Mouse (Mus musculus): Measurements from ENCODE around the gene Phf23.

The Phf23 gene

DNA sequence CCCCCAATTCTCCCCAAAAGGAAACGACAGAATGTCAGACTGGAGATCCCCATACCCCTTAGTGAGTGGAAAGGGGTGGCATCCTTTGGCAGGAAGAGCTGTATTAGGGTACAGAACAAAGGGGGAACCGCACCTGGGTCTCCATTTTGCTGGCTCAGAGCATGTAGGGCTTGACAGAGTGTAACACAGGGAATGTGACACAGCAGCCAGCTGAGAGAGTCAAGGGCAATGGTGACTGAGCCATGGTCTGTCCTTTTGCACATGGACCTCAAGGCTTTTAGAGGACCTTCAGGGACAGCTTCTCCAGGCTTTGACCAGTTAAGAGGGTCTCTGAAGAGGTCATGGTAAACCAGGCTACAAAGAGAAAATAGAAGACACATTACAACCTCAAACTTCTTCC, 20.7 kb upstream of the Phf23 start:
- no peak for DNase-seq

- DNase-seq, result no peak
These were observed 19.3 kb upstream of the Phf23 start for GRCm38 (mm10) chr11:69976271-69976670.

DNA sequence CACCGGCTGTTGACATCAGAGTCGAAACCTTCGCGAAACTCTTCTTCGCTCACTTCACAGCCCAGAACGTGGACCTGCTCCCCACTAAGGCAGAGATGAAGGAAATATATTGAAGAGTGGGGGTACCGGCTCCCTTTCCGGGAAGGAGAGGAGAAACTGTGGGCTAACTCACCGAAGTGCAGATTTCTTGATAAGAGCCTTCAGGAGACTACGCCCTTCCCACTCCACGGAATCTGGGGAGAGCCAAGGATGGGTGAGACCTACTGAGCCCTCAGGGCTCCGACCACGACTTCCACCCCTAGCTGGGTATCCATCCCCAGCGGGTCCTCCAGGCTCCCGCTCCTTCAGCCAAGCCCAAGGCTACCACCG, 15.8 kb upstream of the Phf23 start:
- no peak for DNase-seq

GRCm38 (mm10) chr11:69980196-69981140, 15.1 kb upstream of the Phf23 start:
- peak; percentile 98 for DNase-seq

DNA sequence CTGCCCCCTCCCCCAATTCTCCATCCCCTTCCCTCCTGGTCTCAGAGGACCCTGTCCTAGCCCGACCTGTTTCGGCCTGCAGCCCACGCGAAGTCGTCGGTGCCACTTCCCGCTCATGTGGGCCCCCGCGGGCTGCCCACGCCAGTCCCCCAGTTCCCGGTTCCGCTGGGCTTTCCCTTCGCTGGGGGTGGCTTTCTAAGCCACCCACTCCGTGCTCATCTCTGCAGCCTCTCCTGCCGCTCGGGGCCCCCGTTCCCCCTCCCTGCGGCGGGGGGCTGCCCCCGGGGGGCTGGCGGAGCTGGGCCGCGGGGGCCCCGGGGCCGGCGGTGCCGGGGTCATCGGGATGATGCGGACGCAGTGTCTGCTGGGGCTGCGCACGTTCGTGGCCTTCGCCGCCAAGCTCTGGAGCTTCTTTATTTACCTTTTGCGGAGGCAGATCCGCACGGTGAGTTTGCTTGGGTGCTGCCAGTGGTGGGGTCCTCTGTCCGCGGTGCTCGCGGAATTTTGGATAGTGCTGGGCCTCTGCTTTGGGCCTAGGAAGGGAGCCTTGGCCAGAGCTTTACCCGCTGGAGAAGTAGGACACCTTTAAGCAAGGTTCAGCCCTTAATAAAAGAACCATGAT, 14.3 kb upstream of the Phf23 start, which contains the start of gene Ctdnep1:
TSS of gene Ctdnep1 (plus strand) at position 16 of the 622 bp plus-strand sequence.
- peak; percentile 29 for DNase-seq

DNA sequence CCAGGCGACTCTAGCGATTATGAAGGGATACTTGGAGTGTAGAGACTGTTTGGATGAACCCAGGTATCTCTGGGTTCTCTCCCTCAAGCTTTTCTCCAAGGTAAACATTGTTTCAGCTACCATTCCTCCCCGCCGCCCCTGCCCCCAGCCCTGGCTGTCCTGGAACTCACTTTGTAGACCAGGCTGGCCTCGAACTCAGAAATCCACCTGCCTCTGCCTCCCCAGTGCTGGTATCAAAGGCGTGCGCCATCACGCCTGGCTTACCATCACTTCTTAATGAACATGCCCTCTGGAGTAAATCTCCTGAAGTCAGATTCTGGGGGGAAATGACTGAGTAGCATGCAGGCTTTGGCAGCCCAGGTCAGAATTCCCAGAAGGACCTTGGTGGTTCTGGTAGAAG, 13.4 kb upstream of the Phf23 start, which contains the start of gene Elp5:
TSS of gene Elp5 (minus strand) at position 293 of the 400 bp plus-strand sequence.
- no peak for DNase-seq

GRCm38 (mm10) chr11:69982877-69983276, 12.7 kb upstream of the Phf23 start:
- DNase-seq, result peak; percentile 23

GRCm38 (mm10) chr11:69983377-69983776, 12.2 kb upstream of the Phf23 start:
- DNase-seq, result no peak

- DNase-seq, result no peak
These were observed 11.1 kb upstream of the Phf23 start for GRCm38 (mm10) chr11:69984431-69984830.

- no peak for DNase-seq
These were observed 5.6 kb upstream of the Phf23 start for GRCm38 (mm10) chr11:69989949-69990348.

GRCm38 (mm10) chr11:69990850-69991691, 4.5 kb upstream of the Phf23 start, which contains the start of gene Gabarap:
Gene Gabarap, plus strand, starts transcription at chr11:69991143.
- DNase-seq, result peak; percentile 99

DNA sequence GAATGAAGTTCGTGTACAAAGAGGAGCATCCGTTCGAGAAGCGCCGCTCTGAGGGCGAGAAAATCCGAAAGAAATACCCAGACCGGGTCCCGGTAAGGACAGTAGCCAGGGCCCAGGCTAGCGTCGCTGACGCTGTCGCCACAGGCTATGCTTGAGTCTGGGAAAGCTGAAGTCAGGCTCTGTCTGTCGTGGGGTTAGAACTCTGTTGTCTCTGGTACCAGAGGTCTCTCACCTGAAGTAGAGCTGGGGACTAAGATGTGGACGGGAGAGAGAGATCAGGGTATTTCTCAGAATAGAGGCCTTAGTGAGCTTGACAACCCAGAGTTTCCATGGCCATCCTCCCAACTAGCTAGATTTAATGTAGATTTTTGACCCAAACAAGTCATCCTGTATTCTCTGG, 3.9 kb upstream of the Phf23 start:
- no peak for DNase-seq

DNA sequence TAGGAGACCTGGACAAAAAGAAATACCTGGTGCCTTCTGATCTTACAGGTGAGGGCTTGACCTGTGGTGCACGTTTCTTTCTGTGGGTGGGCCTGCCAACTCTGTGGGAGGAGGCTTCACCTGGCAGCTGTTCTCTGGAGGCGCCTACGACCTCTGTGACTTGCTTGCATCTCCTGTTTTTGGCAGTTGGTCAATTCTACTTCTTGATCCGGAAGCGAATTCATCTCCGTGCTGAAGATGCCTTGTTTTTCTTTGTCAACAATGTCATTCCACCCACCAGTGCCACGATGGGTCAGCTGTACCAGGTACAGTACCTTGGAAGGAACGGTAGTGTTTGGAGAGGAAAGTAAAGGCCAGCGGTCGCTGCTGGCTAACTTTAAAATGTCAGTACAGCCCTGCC, 3.2 kb upstream of the Phf23 start:
- DNase-seq, result peak; percentile 31

- DNase-seq, result no peak
These were observed 2.6 kb upstream of the Phf23 start for GRCm38 (mm10) chr11:69992932-69993331.

- DNase-seq, result no peak
These were observed 1.0 kb upstream of the Phf23 start for GRCm38 (mm10) chr11:69994401-69995090.

DNA sequence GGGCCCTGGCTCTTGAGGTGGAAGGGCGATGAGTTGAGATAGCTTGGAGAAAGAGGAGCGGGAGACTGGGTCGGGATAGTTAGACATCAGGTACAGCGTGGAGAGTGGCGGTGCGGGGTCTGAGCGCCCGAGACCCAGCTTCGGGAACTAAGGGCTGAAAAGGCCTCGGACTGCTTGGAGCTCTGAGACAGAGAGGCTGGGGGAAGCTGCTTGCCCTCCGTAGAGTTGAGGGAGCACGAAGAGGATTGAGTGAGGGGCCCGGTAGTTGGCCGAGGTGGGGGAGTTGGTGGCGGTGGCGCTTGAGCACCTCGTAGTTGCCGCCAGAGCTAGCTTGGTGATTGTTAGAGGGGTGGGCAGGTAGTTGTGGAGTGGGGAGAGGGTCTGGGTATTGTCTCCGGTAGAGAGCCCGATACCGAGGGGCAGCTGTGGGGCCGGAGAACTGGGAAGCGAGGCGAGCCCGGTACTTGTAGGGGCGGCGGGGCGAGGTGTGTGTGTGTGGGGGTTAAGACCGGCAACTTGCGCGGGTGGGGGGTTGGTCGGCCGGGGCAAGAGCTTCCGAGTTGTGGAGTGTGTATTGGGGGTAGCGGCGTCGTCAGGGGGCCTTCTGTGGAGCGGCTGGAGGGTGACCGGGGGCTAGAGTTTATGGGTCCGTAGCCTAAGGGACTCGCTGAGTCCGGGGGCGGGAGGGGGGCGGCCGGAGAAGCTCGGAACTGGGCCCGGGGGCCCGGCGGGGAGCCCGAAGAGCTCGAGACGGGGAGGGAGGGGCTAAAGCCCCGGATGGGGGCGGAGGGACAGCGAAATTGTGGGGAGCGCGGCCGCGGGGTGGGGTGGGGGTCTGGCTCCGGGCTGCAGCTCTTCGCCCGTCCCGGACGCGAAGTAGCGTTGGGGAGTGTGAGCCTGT, 834 bp downstream of the Phf23 start:
- DNase-seq, result no peak

DNA sequence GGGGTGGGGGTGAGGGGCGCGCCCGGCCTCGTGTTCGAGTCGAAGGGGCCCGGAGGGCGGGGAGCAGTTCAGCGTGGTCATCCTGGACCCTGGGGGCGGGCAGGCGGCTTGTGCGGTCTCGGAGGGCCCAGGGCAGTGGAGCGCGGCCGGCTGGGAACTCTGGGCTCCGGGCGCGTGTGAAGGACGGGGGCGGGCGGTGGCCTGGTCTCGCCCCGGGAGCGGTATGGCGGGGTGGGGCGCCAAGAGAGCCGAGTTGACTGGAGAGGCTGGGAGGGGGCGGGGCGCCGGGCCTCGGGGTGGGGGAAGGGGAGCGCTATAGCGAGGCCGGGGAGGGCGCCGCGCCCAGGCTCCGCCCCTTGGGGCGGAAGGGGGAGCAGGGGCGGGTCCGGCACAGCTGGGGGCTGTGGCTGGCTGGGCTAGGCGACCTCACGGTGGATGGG, 1.5 kb downstream of the Phf23 start:
- DNase-seq, result peak; percentile 94

GRCm38 (mm10) chr11:69998567-69999491, 3.3 kb downstream of the Phf23 start:
- no peak for DNase-seq

DNA sequence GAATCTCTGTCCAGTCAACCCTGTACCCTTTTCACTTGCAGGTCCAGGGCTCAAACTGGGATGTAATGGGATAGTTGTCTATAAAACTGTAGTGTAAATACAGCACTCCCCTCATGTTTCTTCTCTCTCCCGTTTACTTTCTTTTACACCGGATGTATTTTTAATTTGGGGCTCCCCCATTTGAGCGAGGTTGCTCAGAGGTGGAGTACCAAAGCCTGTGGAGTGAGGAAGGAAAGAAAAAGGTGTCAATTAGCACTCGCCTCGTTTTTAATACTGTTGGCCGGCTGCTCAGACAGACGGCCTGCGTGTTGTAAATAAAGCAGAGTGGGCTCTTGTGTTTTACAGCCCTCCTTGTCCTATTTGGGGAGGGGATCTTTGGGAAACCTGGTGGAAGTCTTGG, 4.1 kb downstream of the Phf23 start:
- DNase-seq, result no peak

GRCm38 (mm10) chr11:70000396-70000898, 4.9 kb downstream of the Phf23 start, which contains the start of gene Dvl2:
Gene Dvl2, plus strand, starts transcription at chr11:70000595.
- DNase-seq, result peak; percentile 96
